In the genomic region with DNA sequence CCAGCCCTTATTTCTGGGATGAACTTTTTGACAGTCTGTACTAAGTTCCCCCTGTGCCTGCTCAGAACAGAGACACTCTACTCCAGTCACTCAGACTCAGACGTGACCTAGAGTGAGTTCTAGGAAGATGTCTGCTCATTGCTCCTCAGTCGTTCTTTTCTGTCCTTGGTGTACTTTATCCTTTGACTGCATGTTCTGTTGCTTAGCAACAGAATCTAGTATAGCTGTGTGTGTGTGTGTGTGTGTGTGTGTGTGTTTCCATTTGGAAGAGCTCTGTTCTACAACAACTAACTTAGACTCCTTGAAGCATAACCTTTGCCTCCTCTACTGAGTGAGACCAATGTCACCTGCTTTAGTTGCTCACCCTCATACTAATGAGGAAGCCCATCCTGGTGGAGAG, we compare ENCODE assay signal across 11 mouse cellular contexts.
"Had no signal": no experiment of that assay in that cellular context is flagged by ENCODE, and none has a peak within 500 bp of the region (broad histone marks: within the 10 kb centered on the region; RNA-seq: fewer than 3 reads in every experiment).

No protein-coding gene starts in this region.

- H3K27ac ChIP-seq: kidney, embryonic 15.5 days; limb, embryonic 13.5 days; liver, embryonic 14.5 days; neural tube, embryonic 12.5 days; stomach, postnatal 0 days had no signal

- H3K4me3 ChIP-seq: kidney, embryonic 15.5 days; limb, embryonic 13.5 days; neural tube, embryonic 12.5 days had no signal

- H3K9me3 ChIP-seq: kidney, embryonic 15.5 days; limb, embryonic 13.5 days; neural tube, embryonic 12.5 days had no signal

- H3K36me3 ChIP-seq: kidney, embryonic 15.5 days; limb, embryonic 13.5 days; neural tube, embryonic 12.5 days had no signal

- DNase-seq: kidney, adult 2 months; kidney, postnatal 14 days; left cerebral cortex, postnatal 4 days; lung, adult 18-20 months; right cerebral cortex, postnatal 14 days; thymus, postnatal 4 days had no signal

- H3K4me1 ChIP-seq: kidney, embryonic 15.5 days; limb, embryonic 13.5 days; neural tube, embryonic 12.5 days had no signal

- H3K27me3 ChIP-seq: kidney, embryonic 15.5 days; limb, embryonic 13.5 days; neural tube, embryonic 12.5 days had no signal

- H3K4me2 ChIP-seq: kidney, embryonic 15.5 days; limb, embryonic 13.5 days; neural tube, embryonic 12.5 days had no signal

- H3K9ac ChIP-seq: kidney, embryonic 15.5 days; limb, embryonic 13.5 days; liver, embryonic 14.5 days; neural tube, embryonic 12.5 days had no signal
